Mouse (Mus musculus) E14TG2a.4 (cell line): ENCODE measurements around the gene Tifa.

Experiments
- H3K27me3 ChIP-seq: 2 replicates; pipeline ENCODE4 v1.6.1; 2014; ENCODE audit warnings: low read length, control low read depth; ENCODE audit not compliant: insufficient read depth
- H3K36me3 ChIP-seq: 2 replicates; pipeline ENCODE4 v1.6.1; 2014; ENCODE audit warnings: low read length, control low read depth; ENCODE audit not compliant: insufficient read depth
- H3K4me1 ChIP-seq: replicated peaks from 2 replicates; pipeline ENCODE4 v1.6.1; 2014; ENCODE audit warnings: low read depth, low read length, control low read depth
- H3K4me3 ChIP-seq: replicated peaks from 2 replicates; pipeline ENCODE4 v1.5.1; 2014; ENCODE audit warnings: mild to moderate bottlenecking, low read length
- H3K9me3 ChIP-seq: 2 replicates; pipeline ENCODE4 v1.6.1; 2014; ENCODE audit warnings: low read length, control low read depth
- CTCF ChIP-seq: conservative IDR thresholded peaks from 2 replicates; pipeline ENCODE4 v1.5.1; 2014; ENCODE audit warnings: low read length
- NANOG ChIP-seq: IDR thresholded peaks from 2 replicates; pipeline ENCODE4 v1.6.1; 2014; ENCODE audit warnings: borderline replicate concordance, low read length, mixed read lengths
- POU5F1 ChIP-seq: IDR thresholded peaks from 2 replicates; pipeline ENCODE4 v1.6.1; 2014; ENCODE audit warnings: low read length, borderline replicate concordance

Tifa gene

GRCm38 (mm10) chr3:127837154-127837865 lies 47.7 kb downstream of the Tifa start, which contains the start of gene Ap1ar:
TSS of gene Ap1ar (minus strand) at chr3:127837523.
- TF ChIP-seq NANOG (no peak), POU5F1 (no peak), CTCF (no peak)
- peaks cover 21% of the 10 kb centered on the region for H3K4me1 ChIP-seq
- H3K36me3 ChIP-seq: peaks cover 4% of the 10 kb centered on the region; the same call in 1 of the 2 replicates
- peak within 1 kb of the TSS; percentile 93 for H3K4me3 ChIP-seq
- 0 out of 2 replicates have a peak, but pooled peaks cover 4% of the 10 kb centered on the region for H3K27me3 ChIP-seq
- no peaks in the 10 kb centered on the region for H3K9me3 ChIP-seq

GRCm38 (mm10) chr3:127837972-127838644 lies 48.5 kb downstream of the Tifa start:
- Histone ChIP-seq H3K4me1 (peaks cover 20% of the 10 kb centered on the region), H3K4me3 (peak overlapping the region; percentile 93), H3K36me3 (no peaks in the 10 kb centered on the region), H3K27me3 (0 out of 2 replicates have a peak, but pooled peaks cover 4% of the 10 kb centered on the region), H3K9me3 (no peaks in the 10 kb centered on the region)
- TF ChIP-seq CTCF (no peak), NANOG (no peak), POU5F1 (no peak)

GRCm38 (mm10) chr3:127841926-127842325 lies 52.3 kb downstream of the Tifa start:
- no peak overlapping the region for H3K4me3 ChIP-seq
- H3K9me3 ChIP-seq: no peaks in the 10 kb centered on the region
- H3K36me3 ChIP-seq: no peaks in the 10 kb centered on the region
- TF ChIP-seq CTCF: no peak
- TF ChIP-seq POU5F1: no peak
- peaks cover 8% of the 10 kb centered on the region; the same call in 1 of the 2 replicates for H3K27me3 ChIP-seq
- H3K4me1 ChIP-seq: peaks cover 3% of the 10 kb centered on the region; the same call in 1 of the 2 replicates

GRCm38 (mm10) chr3:127843324-127843940 lies 53.8 kb downstream of the Tifa start:
- Histone ChIP-seq H3K4me3 (no peak overlapping the region), H3K27me3 (peaks cover 8% of the 10 kb centered on the region; the same call in 1 of the 2 replicates), H3K36me3 (no peaks in the 10 kb centered on the region), H3K4me1 (no peaks in the 10 kb centered on the region), H3K9me3 (no peaks in the 10 kb centered on the region)
- TF ChIP-seq POU5F1 (no peak), CTCF (no peak), NANOG (no peak)

- no peak for TF ChIP-seq POU5F1
- no peak for TF ChIP-seq NANOG
- no peak for TF ChIP-seq CTCF
- no peaks in the 10 kb centered on the region for H3K4me1 ChIP-seq
- no peaks in the 10 kb centered on the region for H3K9me3 ChIP-seq
- H3K36me3 ChIP-seq: no peaks in the 10 kb centered on the region
- peaks cover 8% of the 10 kb centered on the region; the same call in 1 of the 2 replicates for H3K27me3 ChIP-seq
- no peak overlapping the region for H3K4me3 ChIP-seq
These were observed 54.3 kb downstream of the Tifa start for GRCm38 (mm10) chr3:127843941-127844327.

GRCm38 (mm10) chr3:127848088-127848808 lies 58.6 kb downstream of the Tifa start:
- Histone ChIP-seq H3K4me3 (no peak overlapping the region), H3K9me3 (no peaks in the 10 kb centered on the region), H3K27me3 (peaks cover 3% of the 10 kb centered on the region; the same call in 1 of the 2 replicates), H3K36me3 (no peaks in the 10 kb centered on the region), H3K4me1 (no peaks in the 10 kb centered on the region)
- TF ChIP-seq NANOG (no peak), POU5F1 (no peak), CTCF (no peak)

- Histone ChIP-seq H3K9me3 (no peaks in the 10 kb centered on the region), H3K27me3 (no peaks in the 10 kb centered on the region), H3K4me1 (no peaks in the 10 kb centered on the region), H3K36me3 (no peaks in the 10 kb centered on the region), H3K4me3 (no peak overlapping the region)
- TF ChIP-seq CTCF: no peak
- TF ChIP-seq NANOG: no peak
- no peak for TF ChIP-seq POU5F1
These were observed 60.3 kb downstream of the Tifa start for GRCm38 (mm10) chr3:127849922-127850321.
